Comparison of ENCODE assay signal across 8 mouse cellular contexts in genomic region chr6:125145479-125145951, GRCm38 (mm10). TPM values are rescaled to one million over a fixed set of nuclear protein-coding genes. Genes with fewer than 3 reads are reported as not detected.
DNase-seq lines count a peak whose midpoint lies in the region; ATAC-seq lines count a peak whose summit lies in the region.

No protein-coding gene starts in this region.

- peak overlapping the region; percentile 95 for H3K27ac ChIP-seq in heart, embryonic 15.5 days
- peak overlapping the region; percentile 84 for H3K27ac ChIP-seq in liver, embryonic 13.5 days
- H3K27ac ChIP-seq in stomach, embryonic 16.5 days (ENCODE audit: low read length): peak overlapping the region; percentile 88

- intact Hi-C loops in gastrocnemius, postnatal 14 days (cut with DNase I; ENCODE audit: low total_unique reads): no loop called here
- intact Hi-C loops in gastrocnemius, postnatal 36 days (cut with DNase I): no loop called here

- peak overlapping the region; percentile 81 for H3K9ac ChIP-seq in heart, embryonic 15.5 days
- H3K9ac ChIP-seq in liver, embryonic 13.5 days: peak overlapping the region; percentile 90
- peak overlapping the region; percentile 76 for H3K9ac ChIP-seq in stomach, embryonic 16.5 days (ENCODE audit: low read length)

- H3K36me3 ChIP-seq in heart, embryonic 15.5 days: peaks cover 27% of the 10 kb centered on the region
- H3K36me3 ChIP-seq in liver, embryonic 13.5 days: peaks cover 45% of the 10 kb centered on the region
- H3K36me3 ChIP-seq in stomach, embryonic 16.5 days (ENCODE audit: control insufficient read depth, insufficient read depth, low read length): peaks cover 17% of the 10 kb centered on the region; the same call in 1 of the 2 replicates

- H3K27me3 ChIP-seq in heart, embryonic 15.5 days: no peaks in the 10 kb centered on the region
- H3K27me3 ChIP-seq in liver, embryonic 13.5 days: no peaks in the 10 kb centered on the region
- no peaks in the 10 kb centered on the region for H3K27me3 ChIP-seq in stomach, embryonic 16.5 days (ENCODE audit: control insufficient read depth, insufficient read depth, low read length)

- peak; percentile 23; the same call in 1 of the 2 replicates for ATAC-seq in heart, embryonic 15.5 days (replicated peaks; ENCODE audit: insufficient number of reproducible peaks, insufficient read depth, low FRiP score, low read depth)
- ATAC-seq in liver, embryonic 13.5 days (ENCODE audit: low read depth): peak; percentile 77
- peak; percentile 38 for ATAC-seq in stomach, embryonic 16.5 days (ENCODE audit: insufficient read depth, low FRiP score)

- H3K4me2 ChIP-seq in heart, embryonic 15.5 days: peak overlapping the region; percentile 75
- peak overlapping the region; percentile 97 for H3K4me2 ChIP-seq in liver, embryonic 13.5 days
- peak overlapping the region; percentile 77 for H3K4me2 ChIP-seq in stomach, embryonic 16.5 days (ENCODE audit: low read depth, low read length)

- 2% methylated on average over 35 of the region's 35 CpGs for WGBS in heart, embryonic 15.5 days
- WGBS in liver, embryonic 13.5 days (ENCODE audit: insufficient replicate concordance): 2% methylated on average over 35 of the region's 35 CpGs
- WGBS in stomach, embryonic 16.5 days: 5% methylated on average over 35 of the region's 35 CpGs

- no peaks in the 10 kb centered on the region for H3K9me3 ChIP-seq in heart, embryonic 15.5 days (replicated peaks)
- no peaks in the 10 kb centered on the region for H3K9me3 ChIP-seq in liver, embryonic 13.5 days (replicated peaks)
- H3K9me3 ChIP-seq in stomach, embryonic 16.5 days (replicated peaks; ENCODE audit: control insufficient read depth, low read length): no peaks in the 10 kb centered on the region

- H3K4me1 ChIP-seq in heart, embryonic 15.5 days (replicated peaks): peaks cover 56% of the 10 kb centered on the region
- H3K4me1 ChIP-seq in liver, embryonic 13.5 days (replicated peaks): peaks cover 59% of the 10 kb centered on the region
- peaks cover 18% of the 10 kb centered on the region for H3K4me1 ChIP-seq in stomach, embryonic 16.5 days (ENCODE audit: control insufficient read depth, insufficient read depth, low read length)

- DNase-seq in gastrocnemius, postnatal 14 days: peak; percentile 32
- no peak for DNase-seq in gastrocnemius, postnatal 36 days
- DNase-seq in 3T3-L1 (ENCODE audit: low read depth, low spot score): peak; percentile 37
- peak; percentile 60 for DNase-seq in cerebellum, adult 9-10 months
- DNase-seq in liver, embryonic 13.5 days: no peak
- DNase-seq in right cerebral cortex, postnatal 25 days: no peak

- peak overlapping the region; percentile 74 for H3K4me3 ChIP-seq in heart, embryonic 15.5 days
- H3K4me3 ChIP-seq in liver, embryonic 13.5 days (replicated peaks): peak overlapping the region; percentile 88
- H3K4me3 ChIP-seq in stomach, embryonic 16.5 days (replicated peaks; ENCODE audit: low read length): peak overlapping the region; percentile 70

RNA-seq across cellular contexts. Expression of gene Iffo1, which starts 0.5 kb away (rescaled TPM):
- 10 to 100 TPM; 24.0 to 28.7 TPM for total RNA-seq in gastrocnemius, postnatal 14 days (2021)
- 10 to 100 TPM; 11.6 to 12.3 TPM for total RNA-seq in gastrocnemius, postnatal 36 days (2021)
- 9.7 and 13.4 TPM in 2 replicates for polyA plus RNA-seq in heart, embryonic 15.5 days (2015; fragmentation: Nextera tagmentation; extraction: Ambion mirVana)
- 3.7 and 3.9 TPM in 2 replicates for polyA plus RNA-seq in liver, embryonic 13.5 days (2015; fragmentation: Nextera tagmentation; extraction: Ambion mirVana)
- 6.0 and 8.8 TPM in 2 replicates for polyA plus RNA-seq in stomach, embryonic 16.5 days (2015; fragmentation: Nextera tagmentation; extraction: Ambion mirVana)

RNA-seq across cellular contexts. Expression of gene Nop2, which starts 13.8 kb away (rescaled TPM):
- 10 to 100 TPM; 16.0 to 20.4 TPM for total RNA-seq in gastrocnemius, postnatal 14 days (2021)
- 10 to 100 TPM; 14.6 to 19.0 TPM for total RNA-seq in gastrocnemius, postnatal 36 days (2021)
- 35.0 and 43.6 TPM in 2 replicates for polyA plus RNA-seq in heart, embryonic 15.5 days (2015; fragmentation: Nextera tagmentation; extraction: Ambion mirVana)
- polyA plus RNA-seq in liver, embryonic 13.5 days (2015; fragmentation: Nextera tagmentation; extraction: Ambion mirVana): 60.6 and 65.5 TPM in 2 replicates
- polyA plus RNA-seq in stomach, embryonic 16.5 days (2015; fragmentation: Nextera tagmentation; extraction: Ambion mirVana): 56.6 and 57.9 TPM in 2 replicates

RNA-seq across cellular contexts. Expression of gene Gapdh, which starts 20.8 kb away (rescaled TPM):
- over 10,000 TPM in 1 of 2 experiments, 1,000 to 10,000 TPM in 1; 9,479 to 10,041 TPM for total RNA-seq in gastrocnemius, postnatal 14 days (2021)
- over 10,000 TPM; 11,568 to 13,182 TPM for total RNA-seq in gastrocnemius, postnatal 36 days (2021)
- polyA plus RNA-seq in heart, embryonic 15.5 days (2015; fragmentation: Nextera tagmentation; extraction: Ambion mirVana): 3,777 and 4,210 TPM in 2 replicates
- 1,179 and 1,220 TPM in 2 replicates for polyA plus RNA-seq in liver, embryonic 13.5 days (2015; fragmentation: Nextera tagmentation; extraction: Ambion mirVana)
- polyA plus RNA-seq in stomach, embryonic 16.5 days (2015; fragmentation: Nextera tagmentation; extraction: Ambion mirVana): 1,523 and 1,787 TPM in 2 replicates

RNA-seq across cellular contexts. Expression of gene Ncapd2, which starts 46.0 kb away (rescaled TPM):
- total RNA-seq in gastrocnemius, postnatal 14 days (2021): 10 to 100 TPM; 18.4 to 18.7 TPM
- 10 to 100 TPM in 1 of 2 experiments, 1 to 10 TPM in 1; 8.0 to 13.7 TPM for total RNA-seq in gastrocnemius, postnatal 36 days (2021)
- polyA plus RNA-seq in heart, embryonic 15.5 days (2015; fragmentation: Nextera tagmentation; extraction: Ambion mirVana): 66.1 and 93.1 TPM in 2 replicates
- polyA plus RNA-seq in liver, embryonic 13.5 days (2015; fragmentation: Nextera tagmentation; extraction: Ambion mirVana): 94.5 and 101 TPM in 2 replicates
- polyA plus RNA-seq in stomach, embryonic 16.5 days (2015; fragmentation: Nextera tagmentation; extraction: Ambion mirVana): 90.3 and 102 TPM in 2 replicates

RNA-seq across cellular contexts. Expression of gene Mrpl51, which starts 46.1 kb away (rescaled TPM):
- total RNA-seq in gastrocnemius, postnatal 14 days (2021): 100 to 1,000 TPM; 214 to 227 TPM
- 100 to 1,000 TPM; 212 to 225 TPM for total RNA-seq in gastrocnemius, postnatal 36 days (2021)
- 233 and 272 TPM in 2 replicates for polyA plus RNA-seq in heart, embryonic 15.5 days (2015; fragmentation: Nextera tagmentation; extraction: Ambion mirVana)
- polyA plus RNA-seq in liver, embryonic 13.5 days (2015; fragmentation: Nextera tagmentation; extraction: Ambion mirVana): 217 and 225 TPM in 2 replicates
- polyA plus RNA-seq in stomach, embryonic 16.5 days (2015; fragmentation: Nextera tagmentation; extraction: Ambion mirVana): 212 and 232 TPM in 2 replicates

Comparison
In these comparisons a context has a peak if more than half of its experiments do, and no peak if none do; other contexts are left out.
1. DNase-seq: peak in gastrocnemius, postnatal 14 days (single experiment), 3T3-L1 (single experiment) and cerebellum, adult 9-10 months (single experiment); none in gastrocnemius, postnatal 36 days (0 of 2), liver, embryonic 13.5 days (single experiment) and right cerebral cortex, postnatal 25 days (single experiment).
2. ATAC-seq: peak in every context shown above with its lines; median percentile 77 in liver, embryonic 13.5 days; 38 in stomach, embryonic 16.5 days; 23 in heart, embryonic 15.5 days.
3. Peak in every context shown above with its lines, with median percentiles within 50 percentile points of each other: H3K27ac ChIP-seq, H3K4me2 ChIP-seq, H3K4me3 ChIP-seq and H3K9ac ChIP-seq.